Mouse (Mus musculus) subcutaneous adipose tissue, adult 2 months (tissue): ENCODE measurements around the gene Mpp5. TPM values are rescaled to one million over a fixed set of nuclear protein-coding genes. Genes with fewer than 3 reads are reported as not detected.

Experiments used
- polyA plus RNA-seq: library from polyadenylated mRNA; depleted of rRNA; stranded (reverse); fragments of >200 nt; gene quantifications from 2 replicates; pipeline ENCODE4 v1.2.3, GENCODE M21; 2012; ENCODE audit warnings: low replicate concordance; rRNA removed

The Mpp5 gene
- polyA plus RNA-seq, result 2.4 and 2.5 TPM in 2 replicates

DNA sequence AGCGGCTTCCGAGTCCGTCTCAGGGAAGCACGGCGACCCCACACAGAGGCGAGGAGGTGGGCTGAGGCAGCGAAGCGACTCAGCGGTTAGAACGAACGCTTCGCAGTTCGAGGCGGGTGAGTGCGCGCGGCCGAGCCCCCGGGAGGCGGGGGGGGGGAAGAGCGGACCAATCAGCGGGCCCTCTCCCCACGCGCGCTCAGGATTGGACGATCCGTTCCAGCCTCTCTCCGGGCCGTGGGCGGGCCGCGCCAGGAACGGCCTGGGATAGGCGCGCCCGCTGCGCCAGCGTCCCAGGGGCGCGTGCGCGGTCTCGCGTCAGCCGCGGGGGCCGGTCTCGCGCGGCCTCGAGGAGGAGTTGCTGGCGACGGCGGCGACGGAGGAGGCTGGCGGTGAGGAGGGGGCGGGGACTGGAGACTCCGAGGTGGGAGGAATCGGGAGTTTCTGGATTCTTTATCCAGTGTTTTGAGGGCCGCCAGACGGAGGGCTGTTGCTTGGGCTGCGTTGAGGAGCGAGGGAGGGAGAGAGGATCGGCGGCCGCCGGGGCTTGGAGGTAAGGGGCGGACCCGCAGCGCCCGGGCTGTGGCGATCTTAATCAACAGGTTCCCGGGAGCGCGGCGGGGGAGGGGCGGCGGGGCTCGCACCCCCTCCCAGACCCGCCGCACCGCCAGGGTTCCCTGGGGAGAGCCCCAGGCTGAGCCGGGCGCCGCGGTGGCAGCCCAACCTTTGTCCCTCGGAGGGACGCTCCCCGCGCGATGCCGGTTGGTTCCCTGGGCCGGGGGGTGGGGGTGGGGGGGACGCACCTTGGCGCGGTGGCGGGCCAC lies at the start of gene Mpp5:
Gene Mpp5 (plus strand): TSS at position 351 of the 821 bp plus-strand sequence.

DNA sequence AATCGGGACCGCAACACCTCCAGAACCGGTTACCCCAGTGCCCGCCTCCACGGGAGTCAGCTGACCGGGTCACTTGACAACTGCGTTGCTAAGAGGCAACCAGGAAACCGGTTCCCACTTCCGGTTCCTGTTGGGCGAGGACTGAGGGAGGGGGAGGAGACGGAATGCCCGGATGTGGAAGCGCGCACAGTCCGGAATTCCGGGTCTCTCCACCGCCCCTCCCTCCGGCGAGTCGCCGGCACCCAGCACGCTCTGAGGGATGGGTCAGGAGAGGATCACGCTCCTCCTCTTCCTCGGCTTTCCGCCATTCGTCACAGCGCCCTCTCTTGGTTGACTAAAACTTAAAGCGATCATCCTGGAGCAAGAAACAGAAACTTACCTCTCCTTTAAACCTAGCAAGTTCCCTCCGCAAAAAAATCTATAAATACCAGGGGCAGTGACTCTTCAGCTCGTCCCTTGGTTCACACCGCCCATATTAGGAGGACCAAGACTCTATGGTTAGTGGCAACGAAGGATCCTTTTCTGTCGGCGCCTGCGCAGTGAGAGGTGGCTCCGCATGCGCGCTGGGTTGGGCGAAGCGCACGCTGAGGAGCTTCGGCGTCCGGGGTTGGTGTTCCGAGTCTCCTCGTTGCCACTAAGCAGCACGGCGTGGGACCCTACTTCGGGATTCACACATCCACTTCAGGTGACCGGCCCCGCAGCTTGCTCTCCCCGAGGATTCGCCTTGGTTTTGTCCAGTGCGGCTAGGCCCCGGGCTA lies 113.0 kb downstream of the Mpp5 start, which contains the start of the genes Atp6v1d and Eif2s1:
Gene Atp6v1d (minus strand): TSS at position 143 of the 758 bp plus-strand sequence.
Gene Eif2s1 (plus strand): TSS at position 324 of the 758 bp plus-strand sequence.

Other genes with a start within 250 kb of the Mpp5 start
- not detected in 2 replicates for gene Fam71d, start 57.4 kb upstream of the Mpp5 start, polyA plus RNA-seq
- 16.8 and 17.1 TPM in 2 replicates for gene Atp6v1d, start 112.7 kb downstream of the Mpp5 start, polyA plus RNA-seq
- gene Eif2s1, start 112.9 kb downstream of the Mpp5 start, polyA plus RNA-seq, result 16.7 and 21.8 TPM in 2 replicates
- gene Plek2, start 158.1 kb downstream of the Mpp5 start, polyA plus RNA-seq, result 0.40 and 2.6 TPM in 2 replicates